Mouse (Mus musculus): Measurements from ENCODE around the gene Olfr1411. TPM values are rescaled to one million over a fixed set of nuclear protein-coding genes. Genes with fewer than 3 reads are reported as not detected.

Gene Olfr1411
- polyA plus RNA-seq, 1 experiment from 2014 or later: not detected

DNA sequence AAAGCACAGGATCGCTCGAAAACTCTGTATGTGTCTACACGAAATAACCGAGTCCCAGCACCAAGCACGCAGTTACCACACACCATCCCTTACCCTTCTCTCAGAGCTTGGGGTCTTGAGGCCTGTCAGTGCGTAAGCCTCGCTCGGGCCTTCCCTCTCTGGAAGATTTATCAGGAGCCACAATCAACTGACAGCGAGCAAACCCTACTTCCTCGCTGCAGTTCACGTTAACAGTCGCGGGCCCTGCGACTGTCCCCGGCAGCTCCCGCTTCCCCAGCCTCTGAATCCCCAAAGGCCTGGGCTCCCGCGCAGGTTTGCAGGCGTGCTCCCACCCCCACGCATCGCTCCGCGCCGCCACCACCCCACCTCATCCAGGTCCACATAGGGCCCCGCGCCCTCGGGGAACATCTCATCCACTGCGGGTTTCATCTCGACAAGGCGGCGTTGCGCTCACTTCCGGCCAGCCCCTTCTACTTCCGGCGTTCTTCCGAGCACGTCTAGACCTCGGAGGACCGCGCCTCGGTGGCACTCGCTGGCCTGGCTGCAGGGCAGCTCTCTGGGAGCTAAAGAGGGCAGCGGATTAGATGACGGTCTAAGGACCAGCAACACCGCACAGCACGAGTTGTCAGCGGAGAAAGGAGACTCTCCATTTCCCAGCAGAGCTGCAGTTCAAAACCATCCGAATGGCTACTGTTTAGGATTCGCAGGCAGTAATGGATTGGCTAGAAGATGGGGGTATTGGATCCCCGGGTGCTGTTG is 47.5 kb downstream of the Olfr1411 start, which contains the start of gene Cops9:
TSS of gene Cops9 (minus strand) at position 472 of the 759 bp plus-strand sequence.
- Histone ChIP-seq H3K4me1 (peaks cover 20% of the 10 kb centered on the region), H3K27ac (peak within 1 kb of the TSS; percentile 57; the same call in 1 of the 2 replicates), H3K36me3 (peaks cover 20% of the 10 kb centered on the region), H3K9me3 (no peaks in the 10 kb centered on the region), H3K4me2 (replicated peaks) (peak within 1 kb of the TSS; percentile 98), H3K9ac (peak within 1 kb of the TSS; percentile 93), H3K4me3 (peak within 1 kb of the TSS; percentile 88), H3K27me3 (replicated peaks) (no peaks in the 10 kb centered on the region)
- WGBS: 2% methylated on average over 50 of the region's 50 CpGs
- peak; percentile 93 for ATAC-seq (ENCODE audit: low FRiP score, low read depth)

- no peak overlapping the region for H3K4me2 ChIP-seq (replicated peaks)
- 51% methylated on average over 4 of the region's 4 CpGs for WGBS
- H3K27me3 ChIP-seq (replicated peaks): no peaks in the 10 kb centered on the region; the same call in 1 of the 2 replicates
- H3K9ac ChIP-seq: no peak overlapping the region
- peaks cover 24% of the 10 kb centered on the region for H3K4me1 ChIP-seq
- H3K9me3 ChIP-seq: no peaks in the 10 kb centered on the region
- ATAC-seq (ENCODE audit: low FRiP score, low read depth): no peak
- H3K27ac ChIP-seq: no peak overlapping the region
- H3K4me3 ChIP-seq: no peak overlapping the region
- peaks cover 5% of the 10 kb centered on the region; the same call in 1 of the 2 replicates for H3K36me3 ChIP-seq
Observed at GRCm38 (mm10) chr1:92643691-92644090, 49.5 kb downstream of the Olfr1411 start.

GRCm38 (mm10) chr1:92644916-92645315 is 50.7 kb downstream of the Olfr1411 start:
- ATAC-seq (ENCODE audit: low FRiP score, low read depth): no peak
- no peak overlapping the region for H3K4me2 ChIP-seq (replicated peaks)
- H3K9me3 ChIP-seq: no peaks in the 10 kb centered on the region
- H3K27ac ChIP-seq: no peak overlapping the region
- H3K9ac ChIP-seq: no peak overlapping the region
- H3K27me3 ChIP-seq (replicated peaks): no peaks in the 10 kb centered on the region; the same call in 1 of the 2 replicates
- 83% methylated on average over 5 of the region's 5 CpGs for WGBS
- H3K36me3 ChIP-seq: no peaks in the 10 kb centered on the region
- H3K4me1 ChIP-seq: peaks cover 23% of the 10 kb centered on the region
- no peak overlapping the region for H3K4me3 ChIP-seq

GRCm38 (mm10) chr1:92646111-92646510 is 51.9 kb downstream of the Olfr1411 start:
- no peaks in the 10 kb centered on the region for H3K9me3 ChIP-seq
- WGBS: 49% methylated on average over 2 of the region's 2 CpGs
- peaks cover 12% of the 10 kb centered on the region for H3K4me1 ChIP-seq
- ATAC-seq (ENCODE audit: low FRiP score, low read depth): no peak
- no peak overlapping the region for H3K9ac ChIP-seq
- H3K4me2 ChIP-seq (replicated peaks): no peak overlapping the region
- no peak overlapping the region for H3K27ac ChIP-seq
- H3K4me3 ChIP-seq: no peak overlapping the region
- H3K27me3 ChIP-seq (replicated peaks): no peaks in the 10 kb centered on the region; the same call in 1 of the 2 replicates
- no peaks in the 10 kb centered on the region for H3K36me3 ChIP-seq

DNA sequence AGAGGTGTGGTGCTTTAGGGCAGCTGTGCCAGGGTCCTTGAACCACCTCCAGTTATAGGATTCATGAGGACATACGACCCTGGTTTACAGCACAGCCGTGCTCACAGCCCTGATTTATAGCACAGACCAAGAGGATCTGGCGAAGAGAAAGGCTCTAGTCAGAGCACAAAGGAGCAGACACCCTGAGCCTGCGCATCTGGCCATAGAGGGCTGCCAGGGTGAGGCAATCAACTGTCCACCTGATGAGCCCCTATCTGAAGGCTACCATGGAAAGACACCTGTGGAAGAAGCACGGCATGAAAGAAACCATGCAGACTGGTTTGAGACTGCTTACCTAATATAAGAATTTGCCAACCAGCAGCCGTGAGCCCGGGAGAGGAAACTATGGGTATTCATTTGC is 52.4 kb downstream of the Olfr1411 start:
- H3K27ac ChIP-seq: no peak overlapping the region
- no peak overlapping the region for H3K4me2 ChIP-seq (replicated peaks)
- peaks cover 15% of the 10 kb centered on the region for H3K4me1 ChIP-seq
- H3K36me3 ChIP-seq: no peaks in the 10 kb centered on the region
- H3K27me3 ChIP-seq (replicated peaks): no peaks in the 10 kb centered on the region; the same call in 1 of the 2 replicates
- ATAC-seq (ENCODE audit: low FRiP score, low read depth): no peak
- no peak overlapping the region for H3K9ac ChIP-seq
- no peak overlapping the region for H3K4me3 ChIP-seq
- H3K9me3 ChIP-seq: no peaks in the 10 kb centered on the region
- 62% methylated on average over 7 of the region's 7 CpGs for WGBS

DNA sequence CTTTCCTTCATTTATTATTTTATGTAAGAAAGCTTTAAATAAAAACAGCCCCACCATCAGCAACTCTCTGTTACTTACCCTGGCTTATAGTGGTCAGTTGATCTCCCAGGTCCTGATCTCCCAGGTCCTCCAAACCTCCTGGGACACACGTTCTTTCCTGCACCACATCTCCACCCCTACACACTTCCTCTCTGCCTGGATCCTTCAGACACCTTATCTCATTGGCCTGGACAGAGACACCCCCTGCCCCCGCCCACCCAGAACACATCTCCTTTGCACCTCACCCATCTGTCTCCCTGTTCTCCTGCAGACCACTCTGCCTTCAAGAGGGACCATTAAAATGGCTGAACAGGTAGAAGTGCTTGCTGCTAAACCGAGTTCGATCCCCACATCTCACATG is 52.8 kb downstream of the Olfr1411 start:
- Histone ChIP-seq H3K4me3 (no peak overlapping the region), H3K27ac (no peak overlapping the region), H3K36me3 (no peaks in the 10 kb centered on the region), H3K27me3 (replicated peaks) (no peaks in the 10 kb centered on the region; the same call in 1 of the 2 replicates), H3K9ac (no peak overlapping the region), H3K9me3 (no peaks in the 10 kb centered on the region), H3K4me1 (peaks cover 15% of the 10 kb centered on the region), H3K4me2 (replicated peaks) (no peak overlapping the region)
- WGBS: 75% methylated on average over 4 of the region's 4 CpGs
- no peak for ATAC-seq (ENCODE audit: low FRiP score, low read depth)

Other genes with a start within 250 kb of the Olfr1411 start
- gene Ndufa10, start 120.6 kb upstream of the Olfr1411 start, polyA plus RNA-seq (2016; fragmentation: Nextera tagmentation; extraction: Ambion mirVana): 251 and 254 TPM in 2 replicates
- not detected in 2 replicates for gene Olfr1416, start 109.3 kb upstream of the Olfr1411 start, polyA plus RNA-seq (2016; fragmentation: Nextera tagmentation; extraction: Ambion mirVana)
- not detected in 2 replicates for gene Olfr1415, start 98.3 kb upstream of the Olfr1411 start, polyA plus RNA-seq (2016; fragmentation: Nextera tagmentation; extraction: Ambion mirVana)
- gene Olfr1414, start 75.8 kb upstream of the Olfr1411 start, polyA plus RNA-seq (2016; fragmentation: Nextera tagmentation; extraction: Ambion mirVana): not detected in 2 replicates
- gene Olfr1413, start 23.1 kb upstream of the Olfr1411 start, polyA plus RNA-seq (2016; fragmentation: Nextera tagmentation; extraction: Ambion mirVana): not detected in 2 replicates
- gene Olfr1412, start 8.6 kb upstream of the Olfr1411 start, polyA plus RNA-seq (2016; fragmentation: Nextera tagmentation; extraction: Ambion mirVana): not detected in 2 replicates
- not detected in 2 replicates for gene Olfr1410, start 11.4 kb downstream of the Olfr1411 start, polyA plus RNA-seq (2016; fragmentation: Nextera tagmentation; extraction: Ambion mirVana)
- not detected in 2 replicates for gene Olfr12, start 23.4 kb downstream of the Olfr1411 start, polyA plus RNA-seq (2016; fragmentation: Nextera tagmentation; extraction: Ambion mirVana)
- 433 and 441 TPM in 2 replicates for gene Cops9, start 47.6 kb downstream of the Olfr1411 start, polyA plus RNA-seq (2016; fragmentation: Nextera tagmentation; extraction: Ambion mirVana)
- gene Otos, start 54.4 kb downstream of the Olfr1411 start, polyA plus RNA-seq (2016; fragmentation: Nextera tagmentation; extraction: Ambion mirVana): 0.22 TPM in 1 of 2 replicates, not detected in the other
- 70.0 and 74.9 TPM in 2 replicates for gene Gpc1, start 237.2 kb downstream of the Olfr1411 start, polyA plus RNA-seq (2016; fragmentation: Nextera tagmentation; extraction: Ambion mirVana)

Measured in neural tube, embryonic 12.5 days (tissue).